Mouse (Mus musculus) frontal cortex, postnatal 25 days (tissue): ENCODE data around the gene Mindy2.
A peak's percentile ranks its signal among the peaks of the same experiment; 100 is the strongest.

Source experiments
- DNase-seq, 2 experiments: peaks; one replicate each; pipeline ENCODE4 v3.0.0; 2022; ENCODE audit warnings: low spot score in 2 of 2

Mindy2 gene

DNA sequence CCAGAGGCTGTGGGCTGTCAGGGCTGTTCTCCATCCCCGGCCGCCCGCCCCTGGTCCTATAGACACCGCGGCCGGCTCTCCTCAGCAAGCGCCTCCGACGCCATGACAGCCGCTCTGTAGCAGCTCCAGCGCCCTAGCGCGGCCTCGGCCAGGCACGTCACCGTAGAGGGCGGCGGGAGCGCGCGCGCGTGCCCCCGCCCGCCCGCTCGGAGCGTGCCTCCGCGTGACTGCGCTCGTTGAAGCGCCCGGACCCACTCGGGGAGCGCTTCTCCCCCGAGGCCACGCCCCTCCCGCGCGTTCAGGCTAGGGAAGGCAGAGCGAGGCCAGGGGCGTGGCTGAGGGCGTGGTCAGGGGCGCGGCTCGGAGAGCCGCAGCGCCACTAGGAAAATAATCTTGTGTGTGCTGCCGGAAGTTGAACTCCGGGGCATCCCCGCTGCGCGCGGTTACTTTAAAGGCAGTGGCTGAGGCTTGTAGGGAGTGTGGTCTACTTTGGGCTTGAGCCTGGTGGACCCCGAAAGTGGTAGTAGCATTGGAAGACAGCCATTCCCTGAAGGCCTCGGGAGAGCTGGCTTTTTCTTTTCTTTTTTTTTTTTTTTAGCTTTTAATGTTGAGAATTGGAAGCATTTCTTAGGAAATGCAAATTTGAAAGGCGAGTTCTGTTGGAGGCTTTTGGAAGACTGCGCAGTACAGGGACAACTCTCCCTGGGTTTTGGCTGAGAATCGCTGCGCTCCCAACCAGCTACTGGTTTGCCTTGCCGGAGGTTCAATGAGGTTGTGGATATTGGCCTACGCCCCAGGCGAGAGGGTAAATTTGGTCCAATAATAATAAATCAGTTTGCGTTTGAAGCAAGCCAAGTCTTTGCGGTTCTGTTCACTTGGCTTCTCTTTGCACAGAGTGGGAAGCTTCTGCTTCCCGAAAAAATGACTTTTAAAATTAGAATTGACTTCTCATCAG lies at the start of gene Mindy2:
Gene Mindy2 (minus strand): TSS at position 162 of the 955 bp plus-strand sequence.
- peak; percentile 79 to 92 for DNase-seq

DNA sequence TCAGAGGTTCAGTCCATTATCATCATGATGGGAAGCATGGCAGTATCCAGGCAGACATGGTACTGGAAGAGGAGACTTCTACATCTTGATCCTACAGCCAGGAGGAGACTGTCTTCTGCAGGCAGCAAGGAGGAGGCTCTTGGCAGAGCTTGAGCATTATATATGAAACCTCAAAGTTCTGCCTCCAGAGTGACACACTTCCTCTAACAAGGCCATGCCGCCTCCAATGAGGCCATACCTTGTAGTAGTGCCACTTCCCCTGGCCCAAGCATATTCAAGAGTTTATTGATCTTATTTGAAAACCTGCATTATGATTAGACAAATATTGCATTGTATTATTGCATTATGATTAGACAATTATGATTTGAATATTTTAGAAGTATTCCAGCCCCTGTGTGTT lies 49.5 kb upstream of the Mindy2 start:
- DNase-seq = no peak

DNA sequence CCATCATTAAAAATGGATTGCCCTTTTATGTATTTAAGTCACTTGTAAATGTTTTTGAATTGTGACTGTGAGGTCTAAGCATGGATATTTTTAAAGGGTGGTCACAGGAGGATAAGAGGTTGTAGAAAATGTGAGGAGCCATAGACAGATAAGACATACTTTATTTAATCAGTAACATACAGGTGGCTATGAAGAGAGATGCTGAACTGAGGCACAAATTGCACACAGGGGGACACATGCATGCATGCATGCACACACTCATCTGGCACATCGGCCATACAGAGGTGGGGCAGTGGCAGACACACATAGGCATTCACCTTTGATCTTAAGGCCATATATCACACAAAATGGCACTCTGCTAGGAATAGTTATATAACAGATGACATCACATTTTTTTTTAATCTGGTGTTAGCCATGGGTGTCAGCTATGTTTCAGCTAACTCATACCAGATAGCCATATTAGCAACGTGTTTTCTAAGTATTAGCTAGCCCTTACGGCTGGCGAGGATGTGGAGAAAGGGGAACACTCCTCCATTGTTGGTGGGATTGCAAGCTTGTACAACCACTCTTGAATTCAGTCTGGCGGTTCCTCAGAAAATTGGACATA lies 46.7 kb upstream of the Mindy2 start:
- no peak for DNase-seq

DNA sequence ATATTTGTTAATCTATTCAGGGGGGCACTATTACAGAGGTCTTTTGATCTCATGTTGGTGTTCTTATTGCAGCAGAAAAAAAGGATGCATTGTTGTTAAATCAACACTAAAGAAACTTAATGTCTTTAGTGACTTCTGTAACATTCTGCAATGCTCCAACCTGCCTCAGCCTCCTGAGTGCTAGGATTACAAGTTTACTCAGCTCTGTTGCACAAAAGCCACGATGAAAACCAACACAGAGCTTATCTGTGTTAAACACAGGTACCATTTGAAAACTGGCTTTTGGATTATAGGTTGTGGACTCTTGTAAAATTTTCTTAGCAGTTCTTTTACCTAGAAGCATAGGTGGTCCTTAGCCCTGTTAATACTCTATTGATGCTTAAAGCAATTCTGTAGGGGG lies 41.1 kb upstream of the Mindy2 start:
- no peak for DNase-seq

DNA sequence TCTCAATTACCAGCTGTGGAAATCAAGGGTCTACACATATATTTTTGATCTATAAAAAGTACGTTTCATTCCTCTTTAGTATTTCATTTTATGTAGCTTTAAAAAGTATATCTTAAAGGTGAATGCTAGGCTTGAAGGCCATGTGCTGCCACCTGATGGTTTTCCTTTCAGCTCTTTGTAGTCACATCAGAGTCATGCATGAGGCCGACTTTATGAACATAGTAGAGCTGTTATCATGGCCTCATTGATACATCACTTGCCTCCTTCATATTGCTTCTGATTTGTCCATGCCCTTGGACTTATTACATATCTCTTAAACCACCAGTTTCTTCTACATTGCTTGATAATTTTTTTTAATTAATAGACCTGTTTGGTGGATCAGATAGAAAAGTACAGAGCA lies 38.7 kb upstream of the Mindy2 start:
- no peak for DNase-seq

DNA sequence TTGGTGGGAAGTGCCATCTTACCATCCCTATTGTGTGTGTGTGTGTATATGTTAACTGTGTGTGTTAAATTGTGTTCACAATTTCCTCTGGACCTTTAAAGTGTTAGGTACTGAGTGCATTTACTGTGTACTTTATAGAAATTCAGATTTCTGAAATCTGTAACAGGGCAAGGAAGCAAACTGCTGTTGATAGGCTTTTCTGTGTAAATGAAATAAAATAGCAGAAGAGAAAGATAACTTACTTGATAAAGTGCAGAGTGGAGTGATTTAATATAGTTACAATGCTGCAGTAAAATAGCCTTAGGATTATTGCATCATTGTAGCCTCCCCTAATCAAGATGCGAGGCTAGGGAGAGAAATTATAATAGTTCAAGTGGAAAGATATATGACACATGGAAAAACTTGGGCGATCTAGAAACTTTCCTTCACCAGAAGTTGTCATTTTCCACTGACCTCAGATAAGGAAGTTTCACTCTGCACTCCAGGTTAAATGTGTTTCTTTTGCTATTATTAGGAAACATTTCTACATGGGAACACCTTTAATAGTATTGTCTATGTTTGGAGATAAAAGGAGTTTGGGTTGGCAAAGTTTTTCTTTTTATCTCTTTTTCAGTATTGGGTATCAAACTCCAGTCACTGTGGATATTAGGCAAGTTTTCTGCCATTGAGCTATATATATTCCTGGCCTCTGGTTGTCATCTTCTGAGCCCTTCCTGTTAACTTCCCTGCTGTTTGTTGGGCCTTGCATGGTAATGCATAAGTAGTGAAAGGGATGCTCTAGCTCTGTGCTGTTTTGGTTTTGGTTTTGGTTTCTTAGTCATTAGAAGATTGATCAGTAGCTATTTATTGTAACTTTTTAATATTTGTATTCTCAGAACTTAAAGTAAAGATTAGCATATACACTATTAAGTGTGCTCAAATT lies 35.1 kb upstream of the Mindy2 start:
- DNase-seq = no peak

DNA sequence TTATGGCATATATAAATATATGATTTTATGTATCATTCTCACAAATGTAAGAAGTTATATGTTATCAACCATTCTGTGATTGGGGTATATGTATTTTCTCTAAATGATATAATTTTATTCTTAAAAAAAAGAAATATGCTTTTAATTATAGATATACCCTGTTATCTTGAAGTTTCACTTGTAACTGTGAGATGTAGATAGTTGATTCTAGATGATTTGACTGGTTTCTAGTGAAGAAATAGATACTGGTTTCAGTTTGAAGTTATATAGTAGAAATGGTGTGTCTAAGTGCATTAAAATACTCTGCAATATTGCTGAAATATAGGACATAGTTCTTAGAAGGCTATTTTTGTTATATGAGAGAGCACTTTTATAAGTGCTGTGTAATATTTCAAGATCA lies 33.6 kb upstream of the Mindy2 start:
- DNase-seq = no peak

DNA sequence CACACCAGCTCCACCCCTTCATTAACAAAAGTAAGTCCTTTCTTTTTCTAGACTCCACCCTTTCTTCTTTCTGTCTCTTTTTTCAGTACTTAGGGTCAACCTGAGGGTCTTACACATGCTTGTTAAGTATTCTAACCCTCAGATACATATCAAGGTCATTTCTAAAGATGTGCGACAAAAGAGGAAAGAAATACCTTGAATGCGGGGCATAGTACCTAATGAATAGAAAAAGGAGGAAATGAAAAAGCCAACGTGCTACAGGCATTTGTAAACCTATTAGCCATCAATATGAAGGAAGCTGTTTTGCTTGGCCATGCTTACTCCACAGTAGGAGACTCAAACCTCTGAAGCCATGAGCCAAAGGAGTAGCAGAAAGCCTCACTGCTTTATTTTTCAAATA lies 33.0 kb upstream of the Mindy2 start:
- no peak for DNase-seq

DNA sequence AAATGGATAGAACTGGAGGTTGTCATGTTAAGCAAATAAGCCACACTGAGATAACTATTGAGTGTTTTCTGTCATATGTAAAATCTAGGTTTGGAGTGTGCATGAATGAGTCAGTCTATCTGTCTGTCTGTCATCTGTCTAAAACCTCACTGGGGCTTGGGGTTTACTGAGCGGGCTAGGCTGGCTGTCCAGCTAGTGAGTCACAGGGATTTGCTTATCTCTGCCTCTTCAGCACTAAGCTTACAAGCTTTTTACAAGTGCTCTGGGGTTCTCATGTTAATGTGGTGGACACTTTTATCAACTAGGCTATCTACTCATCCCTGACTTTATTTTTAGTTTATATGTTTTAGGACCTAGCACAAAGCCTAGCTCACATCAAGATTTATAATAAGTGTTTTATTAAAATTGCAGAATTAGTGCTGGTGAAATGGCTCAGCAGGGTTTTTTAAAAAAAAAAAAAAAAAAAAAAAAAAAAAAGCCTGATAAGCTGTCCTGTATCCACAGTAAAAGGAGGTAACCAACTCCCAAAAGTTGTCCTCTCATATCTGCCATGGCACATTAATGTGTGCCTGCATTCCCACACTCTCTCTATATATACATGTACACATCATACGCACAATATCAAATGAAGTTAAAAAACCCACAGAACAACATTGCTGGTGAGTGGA lies 31.5 kb upstream of the Mindy2 start:
- no peak for DNase-seq

DNA sequence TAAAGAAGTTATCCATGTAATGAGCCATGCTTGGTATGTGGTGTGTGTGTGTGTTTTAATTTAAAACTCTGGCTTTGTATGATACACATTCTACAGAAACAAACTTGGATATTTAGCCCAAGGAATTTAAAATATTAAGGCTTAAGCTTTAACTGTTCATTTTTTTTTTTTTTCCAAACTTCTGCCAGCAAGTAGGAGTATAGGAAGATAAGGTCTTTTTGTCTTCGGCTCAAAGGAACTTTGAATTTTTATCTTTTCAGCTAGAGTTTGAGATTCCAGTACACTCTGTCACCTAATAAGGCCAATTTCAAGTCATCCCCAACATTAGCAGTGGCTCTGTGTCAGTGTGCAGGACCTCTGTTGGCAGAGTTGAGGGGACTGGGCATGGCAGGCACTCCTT lies 25.2 kb upstream of the Mindy2 start:
- no peak for DNase-seq

DNA sequence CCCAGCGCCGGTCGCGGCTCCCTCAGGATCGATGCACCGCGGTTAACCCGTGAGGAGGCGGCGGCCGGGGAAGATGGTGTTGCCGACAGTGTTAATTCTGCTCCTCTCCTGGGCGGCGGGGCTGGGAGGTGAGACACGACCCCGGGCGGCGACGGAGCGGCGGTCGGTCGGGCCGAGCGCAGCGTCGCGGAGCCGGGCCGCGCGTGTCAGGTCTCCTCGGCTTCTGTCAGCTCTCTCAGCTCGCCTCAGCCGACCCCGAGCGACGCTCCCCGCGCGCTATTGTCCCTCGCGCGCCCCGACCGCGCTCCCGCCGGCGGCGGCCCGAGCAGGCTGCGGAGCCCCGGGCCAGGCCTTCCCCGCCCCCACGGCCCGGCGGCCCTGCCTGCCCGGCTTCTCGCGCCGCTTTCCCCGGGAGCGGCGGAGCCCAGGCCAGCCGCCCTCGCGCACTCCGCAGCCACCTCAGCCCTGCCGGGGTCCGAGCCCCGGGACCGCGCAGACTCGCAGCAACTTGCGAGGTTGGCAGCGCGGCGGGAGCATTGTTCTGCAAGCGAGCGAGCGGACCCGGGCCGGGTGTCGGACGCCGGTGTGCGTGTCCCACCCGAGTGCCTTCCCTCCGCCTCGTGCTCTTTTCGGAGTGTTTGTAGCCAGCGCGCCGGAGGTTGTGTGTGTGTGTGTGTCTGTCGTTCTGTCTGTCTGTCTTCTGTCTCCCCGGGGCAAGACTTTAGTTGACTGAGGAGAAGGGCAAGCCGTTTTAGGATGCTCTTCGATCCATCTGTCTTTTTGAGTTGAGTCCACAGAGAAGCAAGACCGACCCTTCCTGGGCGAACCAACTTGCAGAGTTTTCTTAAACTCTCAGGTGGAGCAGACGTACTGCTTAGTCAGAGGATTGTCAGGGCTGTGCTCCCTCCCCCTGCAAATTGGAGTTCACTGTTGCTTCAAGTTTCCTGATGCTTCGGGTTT lies 22.4 kb upstream of the Mindy2 start:
- DNase-seq = peak; percentile 13 to 18

DNA sequence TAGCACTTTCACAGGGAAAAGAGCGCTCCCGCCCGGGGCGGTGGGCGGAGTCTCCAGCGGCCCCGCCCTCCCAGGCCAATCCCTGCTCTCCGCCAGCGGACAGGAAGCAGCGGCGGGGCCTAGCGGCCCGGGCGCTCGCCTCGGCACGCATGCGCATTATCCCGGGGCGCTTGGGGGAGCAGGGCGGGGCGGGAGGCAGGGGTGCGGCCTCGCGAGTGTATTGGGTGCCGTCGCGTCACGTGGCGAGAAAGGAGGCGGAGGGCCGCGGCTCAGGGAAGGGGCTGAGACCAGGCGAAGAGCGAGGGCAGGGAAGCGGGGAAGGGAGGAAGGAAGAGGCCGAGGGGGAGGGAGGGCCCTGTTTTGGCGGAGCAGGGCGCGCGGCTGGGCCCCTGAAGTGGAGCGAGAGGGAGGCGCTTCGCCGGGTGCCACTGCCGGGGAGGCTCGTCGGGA lies 21.7 kb upstream of the Mindy2 start, which contains the start of gene Adam10:
Gene Adam10 (plus strand): TSS at position 316 of the 450 bp plus-strand sequence.
- peak; percentile 82 to 94 for DNase-seq

DNA sequence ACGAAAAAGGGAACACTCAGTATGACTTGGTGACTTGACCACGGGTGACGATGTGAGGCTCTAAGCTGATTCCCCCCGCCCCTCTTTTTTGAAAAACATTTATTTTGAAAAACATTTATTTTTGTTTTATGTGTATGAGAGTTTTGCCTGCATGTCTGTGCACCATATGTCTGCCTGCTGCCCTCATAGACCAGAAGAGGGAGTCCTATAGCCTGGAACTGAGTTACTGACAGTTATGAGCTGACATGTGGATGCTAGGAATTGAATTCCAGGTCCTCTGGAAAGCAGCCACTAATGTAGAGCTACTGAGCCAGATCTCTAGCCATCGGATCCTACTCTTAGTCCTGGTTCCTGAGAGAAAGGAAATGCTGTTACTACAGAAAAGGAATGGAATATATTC lies 19.0 kb upstream of the Mindy2 start:
- DNase-seq = no peak

DNA sequence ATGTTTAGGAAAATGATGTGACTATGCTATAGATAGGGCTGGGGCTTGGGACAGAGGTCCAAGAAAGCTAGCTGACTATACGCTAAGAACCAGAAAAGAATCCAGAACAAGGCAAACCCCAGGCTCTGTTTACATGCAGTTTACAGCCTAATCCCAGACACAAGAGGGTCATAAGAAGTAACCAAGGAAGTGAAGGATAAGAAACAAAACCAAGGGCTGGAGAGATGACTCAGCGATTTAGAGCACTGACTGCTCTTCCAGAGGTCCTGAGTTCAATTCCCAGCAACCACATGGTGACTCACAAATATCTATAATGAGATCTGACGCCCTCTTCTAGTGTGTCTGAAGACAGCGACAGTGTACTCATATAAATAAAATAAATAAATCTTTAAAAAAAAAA lies 18.1 kb upstream of the Mindy2 start:
- DNase-seq = no peak

DNA sequence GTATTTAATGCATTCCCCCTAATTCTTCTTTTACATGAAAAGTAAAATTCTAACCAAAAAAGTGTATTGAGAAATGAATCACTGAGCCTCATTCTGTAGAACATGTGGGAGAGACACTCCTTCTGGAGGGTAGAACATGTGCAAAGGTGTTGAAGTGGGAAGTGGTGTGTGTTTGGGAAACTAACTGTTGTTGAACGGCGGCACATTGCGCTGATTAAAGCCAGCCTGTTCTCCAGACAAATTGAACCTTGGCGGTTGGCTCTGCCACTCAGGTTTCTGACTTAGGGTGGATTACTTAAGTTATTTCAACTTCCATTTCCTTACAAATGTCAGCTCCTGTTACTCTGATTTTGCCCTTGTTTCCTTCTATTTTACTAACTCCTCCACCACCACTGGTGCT lies 16.7 kb upstream of the Mindy2 start:
- no peak for DNase-seq

DNA sequence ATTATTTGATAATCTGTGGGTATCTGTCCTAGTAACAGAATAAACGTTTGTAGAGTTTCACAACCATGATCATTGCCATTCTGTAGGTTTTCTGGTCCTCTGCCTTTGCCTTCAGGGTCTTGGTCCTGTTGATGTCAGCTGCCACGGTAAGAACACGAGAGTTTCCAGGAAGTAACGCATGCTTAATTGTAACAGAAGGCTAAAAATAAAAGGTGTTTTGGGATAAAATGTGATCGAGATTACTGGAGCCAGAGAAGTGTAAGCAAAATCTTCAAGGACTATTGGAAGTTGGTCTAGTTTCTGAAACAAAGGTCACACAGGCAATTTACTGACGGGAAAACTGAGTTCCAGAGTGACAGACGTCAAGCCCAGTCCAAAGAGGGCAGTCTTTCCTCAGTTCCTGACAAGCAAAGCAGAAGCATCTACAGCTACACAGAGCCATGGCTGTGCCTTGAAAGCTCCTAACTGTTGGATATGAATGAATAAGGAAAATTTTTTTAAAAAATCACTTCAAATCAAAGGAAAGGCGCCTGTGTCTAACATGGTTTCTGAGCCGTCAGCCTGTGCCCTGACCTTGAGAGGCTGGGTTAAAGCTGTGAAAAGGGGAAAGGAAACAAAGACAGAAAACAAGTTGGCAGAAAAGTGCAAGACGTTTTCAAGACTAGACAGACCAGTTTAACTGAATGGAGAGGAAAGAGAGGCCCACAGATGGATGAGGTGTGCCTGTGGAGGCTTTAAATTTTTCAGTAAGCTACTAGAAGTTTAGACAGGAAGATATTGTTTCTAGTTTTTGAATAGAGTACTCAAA lies 15.0 kb upstream of the Mindy2 start:
- DNase-seq = no peak

DNA sequence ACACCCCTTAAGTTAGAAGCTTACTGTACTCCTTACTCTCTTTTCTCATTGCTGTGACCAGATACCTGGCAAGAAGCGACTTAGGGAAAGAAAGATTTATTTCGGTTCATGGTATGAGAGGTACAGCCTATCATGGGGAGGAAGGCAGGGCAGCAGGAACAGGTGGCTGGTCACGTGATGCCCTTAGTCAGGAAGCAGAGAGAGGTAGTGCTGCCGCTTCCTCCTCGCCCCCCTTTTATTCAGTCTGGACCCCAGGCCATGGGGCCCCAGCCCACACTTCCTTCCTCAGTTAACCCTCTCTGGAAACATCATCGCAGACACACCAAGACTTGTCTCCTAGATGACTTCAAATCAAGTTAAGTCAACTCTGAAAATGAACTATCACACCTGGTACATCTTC lies 14.3 kb upstream of the Mindy2 start:
- no peak for DNase-seq

DNA sequence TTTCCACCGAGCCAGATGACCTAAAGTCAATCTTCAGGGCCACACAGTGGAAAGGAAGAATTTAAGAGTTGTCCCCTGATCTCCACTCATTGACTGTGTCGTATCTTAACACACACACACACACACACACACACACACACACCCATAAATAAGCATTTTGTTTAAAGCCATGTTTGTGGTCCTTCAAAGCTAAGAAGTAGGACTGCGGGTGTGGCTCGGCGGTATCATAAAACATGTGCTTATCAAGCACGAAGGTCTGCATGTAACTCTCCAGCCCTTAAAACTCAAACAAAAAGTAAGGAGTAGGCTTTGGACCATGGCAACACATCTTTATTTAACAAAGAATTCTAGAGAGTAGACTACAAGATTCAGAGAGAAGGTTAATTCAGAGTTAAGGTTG lies 13.4 kb upstream of the Mindy2 start:
- DNase-seq = no peak

DNA sequence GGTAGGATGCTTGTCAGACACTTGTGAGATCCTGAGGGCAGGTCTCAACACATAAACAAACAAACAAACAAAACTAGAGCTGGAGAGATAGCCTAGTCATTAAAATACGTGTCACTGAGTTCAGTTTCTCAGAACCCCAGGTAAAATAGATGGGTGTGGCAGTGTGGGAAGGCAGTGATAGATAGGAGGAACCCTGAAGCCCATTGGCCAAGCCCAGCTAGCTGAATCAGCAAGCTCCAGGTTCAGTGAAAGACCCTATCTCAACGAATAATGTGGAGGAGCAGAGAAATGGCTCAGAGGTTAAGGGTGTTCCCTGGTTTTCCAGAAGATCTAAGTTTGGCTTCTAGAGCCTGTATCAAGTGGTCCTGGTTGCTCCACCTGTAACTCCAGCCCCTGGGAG lies 12.2 kb upstream of the Mindy2 start:
- DNase-seq = no peak
